Mouse (Mus musculus) CH12.LX (cell line): ENCODE measurements around the gene Psmb8. TPM values are rescaled to one million over a fixed set of nuclear protein-coding genes. Genes with fewer than 3 reads are reported as not detected.

ENCODE experiments used
- DNase-seq: peaks from one replicate; pipeline ENCODE4 v3.0.0-alpha.2; 2013; ENCODE audit errors: extremely low read depth
- H3K27ac ChIP-seq: 2 replicates; pipeline ENCODE4 v1.5.1; 2012; ENCODE audit warnings: low read depth, mild to moderate bottlenecking, control low read depth, moderate library complexity; ENCODE audit not compliant: insufficient read depth
- H3K27me3 ChIP-seq: replicated peaks from 2 replicates; pipeline ENCODE3; 2012; ENCODE audit warnings: inconsistent platforms
- H3K36me3 ChIP-seq, 2 experiments: replicated peaks in 1 of 2; 2 replicates each; pipeline versions ENCODE3 to v1.6.1; 2012; ENCODE audit warnings: inconsistent platforms in 1 of 2, low read length in 1 of 2, mild to moderate bottlenecking in 1 of 2, mixed read lengths in 1 of 2, moderate library complexity in 1 of 2; ENCODE audit not compliant: control insufficient read depth in 1 of 2, insufficient read depth in 1 of 2
- H3K4me1 ChIP-seq, 2 experiments: 2 replicates each; pipeline ENCODE4 v1.6.1; 2012; ENCODE audit warnings: inconsistent platforms in 1 of 2, moderate library complexity in 1 of 2; ENCODE audit not compliant: insufficient read depth in 2 of 2, control insufficient read depth in 1 of 2
- H3K4me2 ChIP-seq: 2 replicates; pipeline ENCODE4 v1.6.1; 2012; ENCODE audit warnings: low read depth, mild to moderate bottlenecking, control low read depth; ENCODE audit not compliant: poor library complexity, insufficient read depth, severe bottlenecking
- H3K4me3 ChIP-seq, 3 experiments: fragments of 150-350 bp in 1 of 3; sonication (generic) in 1 of 3; replicated peaks in 1 of 3; 2 replicates each; pipeline versions ENCODE3 to v1.5.1; 2011 to 2012; ENCODE audit warnings: low read depth in 2 of 3, low read length in 2 of 3, mild to moderate bottlenecking in 2 of 3, moderate library complexity in 2 of 3, control low read depth in 1 of 3, improper control_type of control experiment in 1 of 3, inconsistent platforms in 1 of 3, mixed read lengths in 1 of 3; ENCODE audit not compliant: poor library complexity in 1 of 3
- H3K79me2 ChIP-seq: replicated peaks from 2 replicates; pipeline ENCODE4 v1.6.1; 2012; ENCODE audit warnings: mild to moderate bottlenecking, moderate library complexity; ENCODE audit not compliant: control insufficient read depth, poor library complexity, insufficient read depth, severe bottlenecking; ENCODE audit errors: extremely low read depth
- H3K9ac ChIP-seq: 2 replicates; pipeline ENCODE4 v1.6.1; 2012; ENCODE audit warnings: low read depth, mild to moderate bottlenecking, control low read depth, moderate library complexity; ENCODE audit not compliant: insufficient read depth
- H3K9me3 ChIP-seq: replicated peaks from 2 replicates; pipeline ENCODE3; 2012; ENCODE audit warnings: low read length, inconsistent platforms, mixed read lengths
- CHD2 ChIP-seq: IDR thresholded peaks from 2 replicates; pipeline ENCODE4 v1.6.1; 2011; ENCODE audit warnings: low read length, improper control_type of control experiment
- CTCF ChIP-seq, 2 experiments: IDR thresholded peaks in 1 of 2; conservative IDR thresholded peaks in 1 of 2; 2 replicates each; pipeline ENCODE4 v1.5.1; 2011 to 2012; ENCODE audit warnings: low read depth in 2 of 2, low read length in 2 of 2, improper control_type of control experiment in 1 of 2, inconsistent platforms in 1 of 2, mild to moderate bottlenecking in 1 of 2, moderate library complexity in 1 of 2
- ELF1 ChIP-seq: IDR thresholded peaks from 2 replicates; pipeline ENCODE4 v1.6.1; 2014; ENCODE audit warnings: low read depth, mild to moderate bottlenecking, inconsistent platforms, low read length, improper control_type of control experiment
- EP300 ChIP-seq: IDR thresholded peaks from 2 replicates; pipeline ENCODE4 v1.6.1; 2011; ENCODE audit warnings: low read length, improper control_type of control experiment
- ETS1 ChIP-seq: conservative IDR thresholded peaks from 2 replicates; pipeline ENCODE4 v1.6.1; 2012; ENCODE audit warnings: low read depth, mild to moderate bottlenecking, inconsistent platforms, low read length, improper control_type of control experiment, moderate library complexity
- JUN ChIP-seq: IDR thresholded peaks from 2 replicates; pipeline ENCODE4 v1.6.1; 2011; ENCODE audit warnings: low read depth, mild to moderate bottlenecking, low read length, improper control_type of control experiment, moderate library complexity; ENCODE audit not compliant: insufficient read depth
- MAX ChIP-seq: IDR thresholded peaks from 2 replicates; pipeline ENCODE4 v1.6.1; 2011; ENCODE audit warnings: low read length, improper control_type of control experiment
- MEF2A ChIP-seq: IDR thresholded peaks from 2 replicates; pipeline ENCODE4 v1.6.1; 2014; ENCODE audit warnings: low read depth, mild to moderate bottlenecking, inconsistent platforms, low read length, improper control_type of control experiment, borderline replicate concordance
- MYC ChIP-seq: IDR thresholded peaks from 2 replicates; pipeline ENCODE4 v1.6.1; 2011; ENCODE audit warnings: low read depth, mild to moderate bottlenecking, improper control_type of control experiment, low read length
- NELFE ChIP-seq: IDR thresholded peaks from 2 replicates; pipeline ENCODE4 v1.6.1; 2011; ENCODE audit warnings: low read depth, low read length, improper control_type of control experiment
- NRF1 ChIP-seq: IDR thresholded peaks from 2 replicates; pipeline ENCODE4 v1.6.1; 2014; ENCODE audit warnings: low read depth, mild to moderate bottlenecking, inconsistent platforms, low read length, improper control_type of control experiment, moderate library complexity
- POLR2AphosphoS2 ChIP-seq: IDR thresholded peaks from 2 replicates; pipeline ENCODE4 v1.6.1; 2011; ENCODE audit warnings: low read depth, low read length, improper control_type of control experiment
- SIN3A ChIP-seq: IDR thresholded peaks from 2 replicates; pipeline ENCODE4 v1.6.1; 2012; ENCODE audit warnings: low read length, improper control_type of control experiment, inconsistent platforms
- TBP ChIP-seq: conservative IDR thresholded peaks from 2 replicates; pipeline ENCODE4 v1.6.1; 2011; ENCODE audit warnings: low read depth, low read length, improper control_type of control experiment
- TCF12 ChIP-seq: IDR thresholded peaks from 2 replicates; pipeline ENCODE4 v1.6.1; 2014; ENCODE audit warnings: low read depth, mild to moderate bottlenecking, inconsistent platforms, low read length, improper control_type of control experiment
- USF2 ChIP-seq: conservative IDR thresholded peaks from 2 replicates; pipeline ENCODE4 v1.6.1; 2011; ENCODE audit warnings: low read depth, low read length, improper control_type of control experiment
- ZNF384 ChIP-seq: IDR thresholded peaks from 2 replicates; pipeline ENCODE4 v1.6.1; 2012; ENCODE audit warnings: low read depth, low read length, improper control_type of control experiment, inconsistent platforms
- dilution Hi-C: fragments of 300-500 bp; cut with MboI; formaldehyde crosslinking; loops from 2 replicates; pipeline ENCODE4 v1.14.3; 2020; ENCODE audit warnings: low sequenced_read_pairs; ENCODE audit not compliant: extremely low pct_unique_long_range_greater_than_20kb, extremely low pct_ligation_motif_present
- in situ Hi-C: fragments of 300-500 bp; cut with MboI; formaldehyde crosslinking; loops from 3 replicates; pipeline ENCODE4 v1.14.3; 2019; ENCODE audit warnings: low sequenced_read_pairs, low pct_ligation_motif_present, low pct_unique_long_range_greater_than_20kb, mixed read lengths
- polyA plus RNA-seq: library from polyadenylated mRNA; unstranded; fragments of >175 nt; gene quantifications from 2 replicates; pipeline ENCODE4 v1.2.1, GENCODE M21; 2012; ENCODE audit warnings: low read depth; ENCODE audit not compliant: insufficient read length
- total RNA-seq, 2 experiments: library from RNA; depleted of rRNA; stranded (reverse); fragments of 300-350 nt in 1 of 2; fragments of >200 nt in 1 of 2; gene quantifications; 2 replicates each; pipeline ENCODE4 v1.2.3; 2012 to 2014

Gene Psmb8
- total and polyA plus RNA-seq, 3 experiments: 652 to 989 (median 857) TPM

GRCm38 (mm10) chr17:34213936-34214335, 16.4 kb downstream of the Psmb8 start:
- TF ChIP-seq MEF2A (no peak), TCF12 (no peak), CHD2 (no peak), EP300 (no peak), ETS1 (no peak), ZNF384 (no peak)
- TF ChIP-seq, all 38 proteins: peak for 0
- no peak overlapping the region for H3K9ac ChIP-seq
- H3K27ac ChIP-seq: no peak overlapping the region
- DNase-seq: no peak
- H3K4me1 ChIP-seq: peaks cover 2 to 14% of the 10 kb centered on the region in 2 experiments; a peak in 2 of 4 replicates
- no peak overlapping the region for H3K4me2 ChIP-seq
- no peaks in the 10 kb centered on the region for H3K27me3 ChIP-seq
- H3K36me3 ChIP-seq: peaks cover 74 to 97% of the 10 kb centered on the region in 2 experiments
- dilution Hi-C loops: no loop called here
- H3K4me3 ChIP-seq: no peak overlapping the region
- peaks cover 6% of the 10 kb centered on the region for H3K9me3 ChIP-seq
- in situ Hi-C loops: loop anchor here (5.0 kb wide), 1 partner anchor 37 kb away; no protein-coding TSS in a partner anchor
- H3K79me2 ChIP-seq: peaks cover 5% of the 10 kb centered on the region

GRCm38 (mm10) chr17:34215176-34215575, 17.7 kb downstream of the Psmb8 start:
- H3K4me2 ChIP-seq: no peak overlapping the region
- H3K79me2 ChIP-seq: peaks cover 3% of the 10 kb centered on the region; the same call in 1 of the 2 replicates
- dilution Hi-C loops: no loop called here
- in situ Hi-C loops: no loop called here
- no peaks in the 10 kb centered on the region for H3K27me3 ChIP-seq
- no peak overlapping the region for H3K9ac ChIP-seq
- no peaks in the 10 kb centered on the region for H3K9me3 ChIP-seq
- H3K4me3 ChIP-seq: no peak overlapping the region
- TF ChIP-seq NRF1 (no peak), ZNF384 (no peak), ELF1 (no peak), SIN3A (no peak), ETS1 (no peak), MAX (no peak), CTCF (conservative IDR thresholded peaks at IDR 0.05 in 1 of 2, IDR thresholded peaks at IDR 0.05 in 1 of 2; ENCODE audit: low read depth in 2 of 2, low read length in 2 of 2) (no peak), USF2 (no peak), TBP (no peak), POLR2AphosphoS2 (no peak), EP300 (no peak), MYC (no peak), JUN (no peak), NELFE (no peak)
- H3K27ac ChIP-seq: no peak overlapping the region
- H3K4me1 ChIP-seq: peaks cover 0 to 9% of the 10 kb centered on the region in 2 experiments; a peak in 2 of 4 replicates
- peaks cover 64 to 85% of the 10 kb centered on the region in 2 experiments for H3K36me3 ChIP-seq
- no peak for DNase-seq
